Mouse (Mus musculus): ENCODE measurements around the gene Wwox. TPM values are rescaled to one million over a fixed set of nuclear protein-coding genes. Genes with fewer than 3 reads are reported as not detected.

The Wwox gene
- polyA plus RNA-seq, 1 experiment, result 11.6 TPM

DNA sequence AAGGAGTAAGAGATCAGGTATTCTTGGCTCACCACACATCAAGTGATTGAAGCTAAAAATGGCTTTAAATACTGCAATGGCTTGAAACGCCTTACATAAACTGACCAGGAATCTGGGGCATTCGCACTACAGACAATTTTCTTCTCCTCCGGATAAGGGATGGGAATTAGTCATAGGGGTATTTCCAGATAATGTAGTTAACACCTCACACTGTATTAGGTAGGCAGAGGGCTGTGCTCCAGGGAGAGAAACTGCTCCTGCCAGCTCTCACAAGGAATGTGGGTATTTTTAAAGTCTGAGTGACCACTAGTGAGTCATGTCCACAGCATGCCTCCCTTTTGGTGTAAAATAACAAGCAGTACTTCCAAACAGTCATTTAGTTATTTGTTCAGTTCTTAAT lies 894.5 kb downstream of the Wwox start:
- no peak for DNase-seq (ENCODE audit: low read depth)

DNA sequence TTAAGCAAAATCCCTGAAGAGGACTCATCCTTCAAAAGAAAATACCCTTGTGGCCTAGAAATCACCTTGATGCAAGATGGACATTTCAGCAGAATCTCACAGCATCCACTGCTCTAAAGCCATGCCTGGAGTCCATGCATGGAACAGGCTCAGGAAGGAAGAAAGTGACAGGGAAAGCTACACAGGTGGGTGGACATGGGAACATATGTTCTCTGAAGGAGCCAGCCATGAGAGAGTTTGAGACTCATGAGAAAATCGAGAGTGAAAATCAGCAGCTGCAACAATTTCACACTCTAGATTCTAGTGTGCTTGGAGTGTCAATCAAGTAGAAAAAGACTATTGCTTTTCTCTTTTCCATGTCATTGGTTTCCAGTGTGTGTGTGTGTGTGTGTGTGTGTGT lies 896.9 kb downstream of the Wwox start:
- no peak for DNase-seq (ENCODE audit: low read depth)

DNA sequence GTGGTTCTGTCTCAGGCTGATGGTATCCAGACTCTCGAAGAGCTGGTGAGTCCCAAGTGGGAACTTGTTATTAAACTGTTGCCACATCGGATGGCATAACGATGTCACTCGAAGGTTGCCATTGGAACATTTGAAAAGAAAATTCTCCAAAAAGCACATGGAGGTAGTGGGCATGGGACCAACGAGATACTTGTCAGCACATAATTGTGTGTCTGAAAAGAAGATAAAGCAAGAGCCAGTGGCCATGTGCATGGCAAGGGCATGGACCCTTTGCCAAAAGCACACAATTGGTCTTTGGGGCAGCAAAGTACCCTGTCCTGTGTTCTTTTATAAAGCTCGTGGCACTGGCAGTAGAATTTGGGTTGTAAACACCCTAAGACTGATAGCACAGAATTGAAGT lies 909.2 kb downstream of the Wwox start:
- no peak for DNase-seq (ENCODE audit: low read depth)

DNA sequence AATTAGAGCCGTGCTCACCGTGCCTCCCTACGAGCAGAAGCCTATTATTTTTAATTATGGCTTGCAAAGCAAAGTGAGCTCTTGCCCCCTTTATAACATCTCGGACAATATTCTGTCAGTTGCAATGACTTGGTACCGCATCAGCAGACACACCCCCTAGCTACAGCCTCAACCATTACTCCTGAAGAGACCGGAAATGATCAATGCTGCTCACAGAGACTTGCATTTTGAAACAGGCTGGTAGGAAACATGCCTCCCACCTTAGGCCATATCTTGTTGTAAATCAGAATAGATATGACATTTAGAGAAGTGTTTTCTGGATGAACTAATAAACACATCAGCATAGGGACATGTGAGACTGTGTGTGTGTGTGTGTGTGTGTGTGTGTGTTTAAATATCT lies 911.3 kb downstream of the Wwox start:
- DNase-seq (ENCODE audit: low read depth), result no peak

DNA sequence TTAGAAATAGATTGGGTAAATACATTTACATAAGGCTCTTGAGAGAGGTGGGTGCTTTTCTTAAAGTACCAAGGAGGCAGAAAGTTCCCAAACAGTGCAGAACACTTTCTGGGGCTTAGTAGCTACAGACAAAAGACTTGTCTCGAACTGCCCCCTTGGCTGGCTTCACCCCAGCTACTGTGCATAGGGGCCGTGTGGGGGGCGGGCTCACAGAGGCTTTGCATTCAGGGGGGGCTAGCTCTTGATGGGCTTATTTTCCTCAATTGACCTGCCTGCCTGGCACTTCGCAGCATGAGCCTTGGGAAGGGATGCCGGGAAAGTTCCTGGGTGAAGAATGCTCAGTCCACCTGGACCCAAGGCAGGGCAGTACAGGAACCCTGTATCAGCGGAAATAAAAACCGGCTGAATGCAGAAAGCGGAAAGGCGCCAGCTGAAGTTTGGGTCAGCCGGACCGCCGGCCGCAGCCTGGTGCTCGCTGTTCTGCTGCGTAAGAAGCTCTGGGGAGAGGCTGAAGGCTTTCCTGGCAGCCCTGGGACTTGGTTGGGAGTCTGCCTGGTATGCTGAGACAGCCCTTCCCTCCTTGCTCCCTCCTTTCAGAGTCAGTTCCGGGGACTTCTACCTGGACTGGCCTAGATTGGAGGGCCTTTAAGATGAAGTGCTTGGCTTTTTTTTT lies 918.3 kb downstream of the Wwox start:
- no peak for DNase-seq (ENCODE audit: low read depth)

DNA sequence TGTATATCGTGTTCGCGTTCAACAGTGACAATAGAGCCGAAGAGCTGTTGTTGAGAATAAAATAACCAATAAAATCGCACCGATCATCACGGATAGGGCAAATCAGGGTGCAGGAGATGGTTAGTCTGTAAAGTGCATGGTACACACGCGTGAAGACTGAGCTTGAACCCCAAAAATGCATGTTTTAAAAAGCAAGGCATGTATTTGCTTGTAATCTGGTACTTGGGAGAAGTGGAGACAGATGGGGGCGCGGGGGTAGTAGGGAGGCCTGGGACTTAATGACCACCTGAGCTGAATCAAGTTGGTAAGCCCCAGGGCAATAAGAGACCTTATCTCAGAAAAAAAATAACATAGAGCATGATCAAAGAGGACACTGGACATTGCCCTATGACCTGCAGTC lies 919.0 kb downstream of the Wwox start:
- no peak for DNase-seq (ENCODE audit: low read depth)

DNA sequence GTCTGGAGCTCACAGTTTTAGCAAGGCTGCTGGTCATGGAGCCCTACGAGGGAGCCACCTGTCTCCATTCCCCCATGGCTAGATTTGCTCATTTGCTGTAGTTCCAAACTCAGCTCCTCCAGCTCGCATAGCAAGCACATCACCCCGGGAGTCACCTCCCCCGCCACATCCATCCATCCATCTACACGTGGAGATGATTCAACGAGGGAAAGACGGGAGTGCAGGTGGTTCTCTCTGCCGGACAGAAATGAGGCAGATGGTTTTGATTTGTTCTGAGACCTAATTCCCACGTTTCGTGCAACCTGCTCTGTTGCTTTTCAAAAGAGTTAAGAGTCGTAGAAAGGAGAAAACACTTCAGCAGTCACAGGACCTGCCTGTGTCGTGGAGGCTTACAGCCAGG lies 920.2 kb downstream of the Wwox start:
- no peak for DNase-seq (ENCODE audit: low read depth)

DNA sequence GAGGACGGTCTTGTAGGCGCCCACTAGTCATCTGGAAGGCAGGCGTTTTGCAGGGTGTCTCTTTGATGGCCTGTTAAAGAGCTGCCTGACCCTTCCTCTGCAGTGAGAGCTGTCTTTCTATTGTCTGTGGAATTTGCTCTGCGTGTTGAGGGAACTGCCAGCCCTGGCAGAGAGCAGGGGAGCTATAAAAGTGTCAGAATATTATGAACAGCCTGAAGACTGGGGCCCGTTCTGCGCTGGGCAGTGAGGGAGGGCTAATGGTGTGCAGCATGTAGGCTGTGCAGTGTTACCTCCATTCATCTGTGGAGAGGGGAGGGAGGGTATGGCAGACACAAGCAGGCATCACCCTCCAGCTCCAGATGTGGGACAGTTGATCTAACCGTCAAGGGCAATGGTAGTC lies 923.1 kb downstream of the Wwox start:
- DNase-seq (ENCODE audit: low read depth), result no peak

DNA sequence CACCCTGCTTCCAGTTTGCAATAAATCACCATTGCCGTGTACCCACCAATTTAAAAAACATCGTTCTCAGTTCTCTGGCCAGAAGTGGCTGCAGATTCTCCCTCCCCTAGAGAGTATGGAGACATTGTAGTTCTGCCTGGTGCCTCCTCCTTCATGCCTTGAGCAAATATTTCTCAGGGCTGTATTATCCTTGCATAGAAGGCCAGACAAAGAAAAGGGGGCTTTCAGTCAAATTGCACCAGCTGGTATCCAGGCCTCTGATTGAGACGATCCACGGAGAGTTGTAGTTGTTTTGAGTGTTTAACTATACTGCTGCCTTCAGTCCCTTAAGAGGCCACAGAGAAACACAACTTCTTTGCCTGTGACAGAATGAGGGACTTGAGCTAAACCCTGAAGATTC lies 935.5 kb downstream of the Wwox start:
- no peak for DNase-seq (ENCODE audit: low read depth)

DNA sequence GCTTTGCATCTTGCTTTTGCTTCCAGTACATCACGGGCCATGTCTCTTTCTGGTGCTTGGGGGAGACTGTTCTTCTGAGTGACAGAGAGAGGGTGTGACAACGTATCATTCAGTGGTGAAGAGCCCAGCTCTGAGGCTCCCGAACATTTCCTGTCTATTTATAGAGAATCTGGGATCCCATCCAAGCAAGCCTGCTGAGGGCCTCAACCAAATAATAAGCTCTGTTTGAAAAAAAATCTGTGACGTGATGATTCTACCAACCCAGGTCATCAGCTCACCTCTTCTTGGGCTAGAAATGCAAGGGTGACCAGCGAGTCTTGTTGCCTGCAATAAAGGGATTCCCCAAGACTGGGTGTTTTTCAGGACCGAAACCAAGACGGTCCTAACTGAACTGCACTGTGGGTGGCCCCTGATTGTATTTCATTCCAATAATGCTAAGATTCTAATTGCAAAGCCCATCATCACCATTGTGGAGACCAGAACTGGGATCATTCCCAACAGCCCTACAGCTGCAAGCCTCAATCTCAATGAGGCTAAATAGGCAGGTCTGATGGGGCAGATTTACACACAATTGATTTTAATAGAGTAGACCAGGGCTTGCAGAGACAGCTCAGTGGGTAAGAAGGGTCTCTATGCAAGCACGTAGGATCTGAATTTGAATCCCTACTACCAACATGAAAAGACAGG lies 936.0 kb downstream of the Wwox start:
- DNase-seq (ENCODE audit: low read depth), result no peak

DNA sequence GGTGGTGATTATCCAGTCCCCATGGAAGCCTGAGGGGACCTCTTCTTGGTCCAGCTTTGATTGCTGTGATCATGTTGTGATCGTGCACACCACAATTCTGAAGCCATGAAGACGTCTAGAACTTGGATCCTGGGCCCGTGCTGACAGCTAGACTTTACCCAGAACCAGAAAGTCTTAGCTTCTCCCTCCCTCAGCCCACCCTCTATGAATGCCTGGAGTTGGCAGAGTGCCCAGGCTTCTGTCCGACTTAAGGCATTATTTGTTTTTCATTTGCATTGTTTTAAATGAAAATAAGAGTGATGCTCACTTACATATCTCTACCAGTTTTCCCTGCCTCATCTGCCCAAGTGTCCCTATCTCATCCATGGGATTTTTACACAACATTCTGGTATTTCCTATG lies 937.9 kb downstream of the Wwox start:
- DNase-seq (ENCODE audit: low read depth), result no peak

DNA sequence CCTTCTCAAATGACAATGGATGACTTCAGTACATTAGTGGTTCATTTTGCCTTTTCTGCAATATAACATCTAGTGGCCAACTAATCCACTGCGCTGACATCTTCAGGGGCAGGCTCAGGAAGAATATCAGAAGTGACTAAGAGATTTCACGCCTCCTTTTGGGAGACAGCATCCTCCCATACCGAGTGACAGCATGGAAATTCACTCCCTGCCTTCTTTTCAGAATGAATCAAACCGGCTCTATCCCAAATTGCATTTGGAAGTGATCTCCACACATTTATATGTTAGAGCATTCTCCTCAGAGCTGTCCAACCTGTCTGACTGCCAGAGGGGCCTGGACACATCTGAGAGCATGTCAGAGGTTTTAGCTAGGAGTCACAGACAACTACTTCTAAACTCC lies 940.6 kb downstream of the Wwox start:
- no peak for DNase-seq (ENCODE audit: low read depth)

DNA sequence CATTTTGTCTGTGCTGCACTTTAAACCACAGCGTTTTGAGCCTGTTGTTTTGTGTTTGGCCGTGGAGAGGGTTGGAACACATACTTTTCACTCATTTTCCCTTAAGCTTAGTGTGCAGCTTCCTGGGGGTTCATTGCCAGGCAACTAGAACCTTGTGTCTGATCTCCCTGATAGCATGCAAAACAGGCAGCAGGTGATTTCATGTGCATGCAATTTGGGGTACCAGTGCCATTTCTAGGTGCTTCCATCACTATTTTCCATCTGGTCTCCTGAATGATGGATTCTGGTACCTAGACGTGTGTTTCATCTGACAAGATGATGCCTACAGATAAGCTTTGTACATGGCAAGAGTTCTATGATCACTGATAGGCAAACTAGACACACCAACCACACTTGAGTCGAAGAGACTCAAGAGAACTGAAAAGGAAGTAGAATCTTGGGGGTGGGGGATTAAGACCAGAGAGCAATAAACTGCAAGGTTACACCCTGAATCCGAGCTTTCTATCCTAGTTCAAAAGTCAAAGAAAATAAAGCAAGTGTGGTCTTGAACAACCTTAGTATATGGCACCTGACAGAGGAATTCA lies 951.6 kb downstream of the Wwox start:
- DNase-seq (ENCODE audit: low read depth), result no peak

DNA sequence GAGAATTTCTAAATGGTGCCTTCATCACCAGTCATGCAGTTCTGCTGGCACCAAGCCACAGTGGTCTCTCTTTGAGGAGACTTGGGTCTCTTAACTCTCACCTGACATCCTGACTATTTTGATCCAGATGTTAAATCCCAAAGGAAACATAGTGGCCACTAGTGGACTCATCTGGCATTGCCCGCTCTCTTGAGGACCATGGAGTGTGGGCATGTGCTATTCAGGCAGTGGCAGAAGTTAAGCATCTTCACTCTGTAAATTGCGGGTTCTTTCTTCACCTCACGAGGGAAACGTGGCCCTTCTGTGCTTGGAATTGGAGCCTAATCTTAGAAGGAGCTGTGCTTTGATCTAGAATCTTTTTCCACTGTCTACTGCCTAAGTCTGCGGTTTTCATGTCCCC lies 956.4 kb downstream of the Wwox start:
- DNase-seq (ENCODE audit: low read depth), result no peak

DNA sequence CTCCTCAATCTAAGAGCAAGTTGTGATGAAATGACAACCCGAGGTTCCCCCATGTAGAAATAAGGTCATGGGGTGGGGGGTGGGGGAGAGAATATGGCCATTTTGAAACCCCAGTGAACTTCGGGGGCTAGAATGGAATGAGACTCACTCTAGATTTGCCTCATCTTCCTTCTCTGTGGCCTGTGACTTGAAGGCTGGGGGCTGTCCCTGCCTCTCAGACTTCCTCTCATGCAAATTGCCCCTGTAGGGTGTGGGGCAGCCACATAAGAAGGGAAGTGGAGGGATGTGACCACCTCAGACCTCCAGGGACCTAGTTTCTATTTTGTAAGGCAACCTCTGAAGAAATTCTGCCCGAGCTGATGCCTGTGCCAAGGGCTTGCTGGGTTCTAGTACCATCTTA lies 958.5 kb downstream of the Wwox start:
- no peak for DNase-seq (ENCODE audit: low read depth)

DNA sequence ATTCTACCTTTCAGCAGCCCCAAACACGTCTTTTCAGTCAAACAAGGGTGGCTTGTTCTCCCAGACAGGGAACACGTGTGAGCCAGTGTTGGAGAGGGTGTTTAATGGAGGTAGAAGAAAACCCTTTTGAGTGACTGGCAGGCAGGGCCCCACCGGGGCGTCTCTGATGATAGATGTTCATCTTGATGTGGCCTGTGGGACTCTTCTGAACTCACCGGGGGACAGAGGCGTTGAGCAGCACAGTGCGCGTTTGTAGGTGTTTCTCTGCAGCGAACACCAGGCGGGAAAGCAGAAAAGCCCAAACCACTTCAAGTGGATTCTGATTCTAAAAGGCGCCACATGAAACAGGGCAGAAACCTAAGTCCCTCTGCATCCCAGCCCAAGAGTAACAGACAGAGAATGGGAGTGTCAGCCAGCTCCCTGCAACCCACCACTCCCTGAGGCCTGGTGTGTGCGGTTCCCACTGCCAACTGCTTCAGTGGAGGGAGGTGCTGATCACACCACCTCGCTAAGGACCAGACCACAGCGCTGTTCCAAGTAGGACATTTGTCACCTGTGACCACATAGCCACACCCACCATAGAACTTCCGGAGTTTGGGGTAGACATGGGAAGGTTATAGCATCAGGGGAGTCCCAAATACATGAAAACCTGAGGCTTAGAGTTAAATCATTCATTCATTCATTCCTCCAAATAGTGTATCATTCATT lies 960.7 kb downstream of the Wwox start:
- no peak for DNase-seq (ENCODE audit: low read depth)

Other genes starting within 250 kb of the Wwox start
- gene Vat1l, start 234.0 kb upstream of the Wwox start, polyA plus RNA-seq (2012; rRNA removed), result 0.55 and 0.86 TPM in 2 replicates
- not detected in 2 replicates for gene Clec3a, start 21.6 kb upstream of the Wwox start, polyA plus RNA-seq (2012; rRNA removed)

Measured in gonadal fat pad, adult 2 months (tissue).